ENCODE assay signal across 27 mouse cellular contexts in the genomic region with DNA sequence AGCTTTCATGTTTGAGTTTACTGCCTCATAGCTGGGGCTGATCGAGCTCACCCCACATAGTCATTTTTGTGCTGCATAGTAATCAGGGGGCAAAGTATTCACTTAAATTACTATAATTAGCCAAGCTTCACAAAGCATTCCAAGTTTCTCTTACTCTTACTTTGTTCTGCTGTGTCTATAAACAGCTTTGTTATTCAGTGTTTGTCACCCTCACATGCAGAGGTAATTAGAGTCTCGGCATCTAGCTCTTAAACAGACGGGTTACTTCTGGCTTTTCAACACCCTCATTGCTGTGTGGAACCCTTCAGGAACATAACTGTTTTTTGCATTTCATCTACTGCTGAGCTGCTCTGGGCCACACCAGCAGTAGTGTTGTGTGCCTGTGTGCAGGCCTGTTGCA. TPM values are rescaled to one million over a fixed set of nuclear protein-coding genes. Genes with fewer than 3 reads are reported as not detected.
A peak's percentile ranks its signal among the peaks of the same experiment; 100 is the strongest.
DNase-seq lines count a peak whose midpoint lies in the region; ATAC-seq and TF ChIP-seq lines count a peak whose summit lies in the region.
"Had no signal": no experiment of that assay in that cellular context is flagged by ENCODE, and none has a peak within 500 bp of the region (broad histone marks: within the 10 kb centered on the region; RNA-seq: fewer than 3 reads in every experiment).

No protein-coding gene starts in this region.

- H3K9ac ChIP-seq in heart, embryonic 16.5 days (ENCODE audit: low read length) = no peak overlapping the region
- H3K9ac ChIP-seq in heart, adult 2 months (ENCODE audit: low read depth, low read length) = no peak overlapping the region
- no peak overlapping the region for H3K9ac ChIP-seq in forebrain, postnatal 0 days
- H3K9ac ChIP-seq: heart, embryonic 12.5 days; hindbrain, embryonic 12.5 days; intestine, embryonic 15.5 days; liver, embryonic 12.5 days; liver, postnatal 0 days had no signal

- peaks cover 47% of the 10 kb centered on the region for H3K36me3 ChIP-seq in heart, embryonic 16.5 days (ENCODE audit: control insufficient read depth, insufficient read depth)
- peaks cover 3% of the 10 kb centered on the region for H3K36me3 ChIP-seq in heart, adult 2 months (ENCODE audit: control insufficient read depth, insufficient read depth, low read length)
- H3K36me3 ChIP-seq in forebrain, postnatal 0 days (ENCODE audit: insufficient read depth) = peaks cover 61% of the 10 kb centered on the region

- no peak for TF ChIP-seq POLR2A in heart, adult 2 months (IDR thresholded peaks at IDR 0.05; ENCODE audit: insufficient read depth, low read depth, low read length)
- TF ChIP-seq POLR2A in brain, embryonic 14.5 days (IDR thresholded peaks at IDR 0.05; ENCODE audit: borderline replicate concordance, extremely low read depth, insufficient read depth, insufficient read length, poor library complexity, severe bottlenecking) = no peak

- no peak overlapping the region for H3K4me2 ChIP-seq in heart, embryonic 16.5 days (ENCODE audit: low read depth, low read length)
- no peak overlapping the region for H3K4me2 ChIP-seq in forebrain, postnatal 0 days (ENCODE audit: low read depth)
- H3K4me2 ChIP-seq: heart, embryonic 12.5 days; hindbrain, embryonic 12.5 days; intestine, embryonic 15.5 days; liver, embryonic 12.5 days; midbrain, embryonic 11.5 days had no signal

- H3K4me3 ChIP-seq in heart, embryonic 16.5 days (ENCODE audit: low read length) = no peak overlapping the region
- H3K4me3 ChIP-seq in heart, adult 2 months = no peak overlapping the region
- H3K4me3 ChIP-seq in forebrain, postnatal 0 days (ENCODE audit: low read depth, low read length) = no peak overlapping the region
- H3K4me3 ChIP-seq: heart, embryonic 12.5 days; hindbrain, embryonic 12.5 days; intestine, embryonic 15.5 days; liver, embryonic 12.5 days had no signal

- no peak for ATAC-seq in heart, embryonic 16.5 days (replicated peaks; ENCODE audit: extremely low read depth, insufficient read depth, low FRiP score)
- peak; percentile 37; the same call in 1 of the 2 replicates for ATAC-seq in forebrain, postnatal 0 days
- ATAC-seq: activated CD4-positive, CD25-positive, alpha-beta regulatory T cell, adult 4 months; hindbrain, postnatal 0 days; intestine, embryonic 15.5 days; liver, embryonic 12.5 days; liver, postnatal 0 days; midbrain, embryonic 16.5 days had no signal

- H3K4me1 ChIP-seq in heart, embryonic 16.5 days (ENCODE audit: control insufficient read depth, insufficient read depth, low read length) = peaks cover 6% of the 10 kb centered on the region
- no peaks in the 10 kb centered on the region for H3K4me1 ChIP-seq in heart, adult 2 months (ENCODE audit: control insufficient read depth, insufficient read depth, low read length)
- H3K4me1 ChIP-seq in forebrain, postnatal 0 days (ENCODE audit: insufficient read depth) = peaks cover 12% of the 10 kb centered on the region; the same call in 1 of the 2 replicates
- H3K4me1 ChIP-seq: intestine, embryonic 15.5 days; liver, embryonic 12.5 days had no signal

- WGBS in heart, embryonic 16.5 days = 60% methylated on average over 3 of the region's 3 CpGs
- 74% methylated on average over 3 of the region's 3 CpGs for WGBS in heart, adult 2 months
- 21% methylated on average over 3 of the region's 3 CpGs for WGBS in forebrain, postnatal 0 days

- no peak for DNase-seq in heart, adult 2 months
- DNase-seq in brain, adult 2 months (ENCODE audit: low read depth, low spot score) = peak; percentile 80
- peak; percentile 68 for DNase-seq in brain, embryonic 14.5 days (ENCODE audit: low read depth)
- DNase-seq in forebrain, postnatal 0 days = no peak
- no peak for DNase-seq in ovary, postnatal 10 days (ENCODE audit: low spot score)
- no peak for DNase-seq in T-cell, adult 2 months (ENCODE audit: low spot score)
- DNase-seq: adrenal gland, adult 2 months; adrenal gland, postnatal 36 days; B cell, adult 2 months; cerebellum, adult 8-10 months; cerebellum, postnatal 25 days; gastrocnemius, postnatal 14 days; kidney, adult 2 months; kidney, postnatal 36 days; layer of hippocampus, postnatal 36 days; liver, postnatal 0 days; lung, postnatal 36 days had no signal

- TF ChIP-seq EP300 in heart, adult 2 months (IDR thresholded peaks at IDR 0.05; ENCODE audit: insufficient read depth, low read depth, low read length) = no peak

- peak overlapping the region; percentile 46 for H3K27ac ChIP-seq in heart, embryonic 16.5 days (ENCODE audit: low read length)
- no peak overlapping the region for H3K27ac ChIP-seq in heart, adult 2 months
- no peak overlapping the region for H3K27ac ChIP-seq in forebrain, postnatal 0 days (ENCODE audit: low read depth, low read length)
- H3K27ac ChIP-seq: hindbrain, embryonic 12.5 days; hindbrain, postnatal 0 days; intestine, embryonic 15.5 days; liver, embryonic 12.5 days had no signal

- no peaks in the 10 kb centered on the region for H3K9me3 ChIP-seq in heart, embryonic 16.5 days (replicated peaks; ENCODE audit: control insufficient read depth, low read length)
- H3K9me3 ChIP-seq in forebrain, postnatal 0 days (ENCODE audit: low read length) = no peaks in the 10 kb centered on the region
- H3K9me3 ChIP-seq: heart, embryonic 12.5 days; hindbrain, embryonic 12.5 days; intestine, embryonic 15.5 days; liver, embryonic 12.5 days had no signal

- no peaks in the 10 kb centered on the region for H3K79me2 ChIP-seq in heart, adult 2 months (replicated peaks; ENCODE audit: control insufficient read depth, insufficient read depth, low read length)

- intact Hi-C loops in heart, adult 2 months (cut with DNase I) = no loop called here

- H3K27me3 ChIP-seq in heart, embryonic 16.5 days (ENCODE audit: control insufficient read depth, insufficient read depth, low read length) = no peaks in the 10 kb centered on the region
- no peaks in the 10 kb centered on the region for H3K27me3 ChIP-seq in heart, adult 2 months (ENCODE audit: control insufficient read depth, insufficient read depth, low read length)
- H3K27me3 ChIP-seq in forebrain, postnatal 0 days (ENCODE audit: insufficient read depth, low read length) = no peaks in the 10 kb centered on the region
- H3K27me3 ChIP-seq: heart, embryonic 12.5 days; hindbrain, embryonic 12.5 days; intestine, embryonic 15.5 days; liver, embryonic 12.5 days had no signal

- no peak for TF ChIP-seq CTCF in heart, adult 2 months (IDR thresholded peaks at IDR 0.05)
- no peak for TF ChIP-seq CTCF in brain, embryonic 14.5 days (IDR thresholded peaks at IDR 0.05; ENCODE audit: borderline replicate concordance, extremely low read depth, insufficient read depth, insufficient read length)
- no peak for TF ChIP-seq CTCF in forebrain, postnatal 0 days (IDR thresholded peaks at IDR 0.05; ENCODE audit: low read depth)

RNA-seq across cellular contexts. Expression of a gene that starts 34.6 kb away (rescaled TPM):
- polyA plus RNA-seq in heart, embryonic 16.5 days (2015; fragmentation: Nextera tagmentation; extraction: Ambion mirVana) = 1.2 and 1.4 TPM in 2 replicates
- total RNA-seq in heart, adult 2 months (2021) = under 1 TPM; 0.21 to 0.23 TPM
- polyA plus RNA-seq in heart, adult 2 months (2012; rRNA removed) = 0.15 and 0.29 TPM in 2 replicates
- polyA plus RNA-seq in brain, embryonic 14.5 days (2012; rRNA removed) = 108 and 139 TPM in 2 replicates
- total RNA-seq in forebrain, postnatal 0 days (2014; rRNA removed) = 365 and 387 TPM in 2 replicates
- 234 and 280 TPM in 2 replicates for polyA plus RNA-seq in forebrain, postnatal 0 days (2015; fragmentation: Nextera tagmentation; extraction: Ambion mirVana)
- total RNA-seq: granulocyte monocyte progenitor cell, adult 5-6 weeks had no signal

Comparison
In these comparisons a context has a peak if more than half of its experiments do, and no peak if none do; other contexts are left out.
1. DNase-seq: peak in brain, adult 2 months (single experiment) and brain, embryonic 14.5 days (single experiment); none in heart, adult 2 months (0 of 2), forebrain, postnatal 0 days (single experiment), ovary, postnatal 10 days (single experiment) and T-cell, adult 2 months (single experiment).
2. RNA of a gene that starts 34.6 kb away (polyA plus RNA-seq): 234 to 280 TPM in forebrain, postnatal 0 days and 108 to 139 TPM in brain, embryonic 14.5 days; 1.2 to 1.4 TPM in heart, embryonic 16.5 days and 0.15 to 0.29 TPM in heart, adult 2 months; every median in the first group is over 10 times any median in the second.